Mouse (Mus musculus): ENCODE results near the gene P3h4. TPM values are rescaled to one million over a fixed set of nuclear protein-coding genes. Genes with fewer than 3 reads are reported as not detected.

The P3h4 gene
- total RNA-seq (2023): not detected

GRCm38 (mm10) chr11:100414021-100414913, at the start of gene P3h4:
P3h4 (minus strand) TSS chr11:100414836.

DNA sequence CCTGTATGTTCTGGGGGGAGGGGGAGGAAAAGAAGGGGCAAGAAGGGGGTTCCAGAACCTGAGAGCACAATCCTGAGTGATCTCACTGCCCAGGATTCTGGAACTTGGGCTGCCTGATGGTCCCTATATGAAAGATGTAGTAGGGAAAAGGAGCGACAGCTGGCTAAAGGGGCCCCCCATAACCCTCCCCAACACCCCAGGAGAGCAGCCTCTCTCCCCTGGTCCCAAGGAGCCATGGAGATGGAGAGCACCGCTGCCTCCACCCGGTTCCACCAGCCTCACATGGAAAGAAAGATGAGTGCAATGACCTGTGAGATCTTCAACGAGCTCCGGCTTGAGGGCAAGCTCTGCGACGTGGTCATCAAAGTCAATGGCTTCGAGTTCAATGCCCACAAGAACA, 27.2 kb upstream of the P3h4 start, which contains the start of the genes Nt5c3b and Klhl10:
Nt5c3b (minus strand) TSS at position 12 of the 400 bp plus-strand sequence.
Klhl10 (plus strand) TSS at position 121 of the 400 bp plus-strand sequence.

GRCm38 (mm10) chr11:100414914-100415822, 532 bp upstream of the P3h4 start, which contains the start of gene Fkbp10:
Fkbp10 (plus strand) TSS chr11:100415697.

GRCm38 (mm10) chr11:100397600-100398389, 16.8 kb downstream of the P3h4 start, which contains the start of gene Jup:
Jup (minus strand) TSS chr11:100397763.

Other genes with a start within 250 kb of the P3h4 start
- gene Krt9, start 221.6 kb downstream of the P3h4 start, total RNA-seq (2023): not detected
- gene Krt14, start 207.3 kb downstream of the P3h4 start, total RNA-seq (2023): not detected
- gene Krt16, start 165.9 kb downstream of the P3h4 start, total RNA-seq (2023): not detected
- gene Krt17, start 153.8 kb downstream of the P3h4 start, total RNA-seq (2023): not detected
- not detected for gene Krt42, start 145.0 kb downstream of the P3h4 start, total RNA-seq (2023)
- gene Eif1, start 95.0 kb downstream of the P3h4 start, total RNA-seq (2023): 1,000 to 10,000 TPM; 1,497 to 1,503 TPM
- gene Gast, start 80.4 kb downstream of the P3h4 start, total RNA-seq (2023): 1 to 10 TPM in 1 of 2 experiments, not detected in 1; 1.2 TPM
- under 1 TPM in 1 of 2 experiments, not detected in 1; 0.29 TPM for gene Hap1, start 58.7 kb downstream of the P3h4 start, total RNA-seq (2023)
- gene Jup, start 17.1 kb downstream of the P3h4 start, total RNA-seq (2023): 10 to 100 TPM; 19.6 to 27.9 TPM
- under 1 TPM in 1 of 2 experiments, not detected in 1; 0.47 TPM for gene Fkbp10, start 861 bp upstream of the P3h4 start, total RNA-seq (2023)
- 1 to 10 TPM; 4.1 to 6.9 TPM for gene Nt5c3b, start 27.0 kb upstream of the P3h4 start, total RNA-seq (2023)
- under 1 TPM in 1 of 2 experiments, not detected in 1; 0.24 TPM for gene Klhl10, start 27.1 kb upstream of the P3h4 start, total RNA-seq (2023)
- gene Klhl11, start 57.9 kb upstream of the P3h4 start, total RNA-seq (2023): 10 to 100 TPM; 10.2 to 13.7 TPM
- 100 to 1,000 TPM; 124 to 133 TPM for gene Acly, start 113.2 kb upstream of the P3h4 start, total RNA-seq (2023)
- not detected for gene Ttc25, start 130.8 kb upstream of the P3h4 start, total RNA-seq (2023)
- gene Cnp, start 160.1 kb upstream of the P3h4 start, total RNA-seq (2023): 10 to 100 TPM; 14.3 to 16.9 TPM
- gene Nkiras2, start 204.4 kb upstream of the P3h4 start, total RNA-seq (2023): 10 to 100 TPM; 40.5 to 55.3 TPM
- gene Dnajc7, start 205.3 kb upstream of the P3h4 start, total RNA-seq (2023): 100 to 1,000 TPM; 119 to 154 TPM